Comparison of ENCODE assay signal across 10 mouse cellular contexts in the genomic region with DNA sequence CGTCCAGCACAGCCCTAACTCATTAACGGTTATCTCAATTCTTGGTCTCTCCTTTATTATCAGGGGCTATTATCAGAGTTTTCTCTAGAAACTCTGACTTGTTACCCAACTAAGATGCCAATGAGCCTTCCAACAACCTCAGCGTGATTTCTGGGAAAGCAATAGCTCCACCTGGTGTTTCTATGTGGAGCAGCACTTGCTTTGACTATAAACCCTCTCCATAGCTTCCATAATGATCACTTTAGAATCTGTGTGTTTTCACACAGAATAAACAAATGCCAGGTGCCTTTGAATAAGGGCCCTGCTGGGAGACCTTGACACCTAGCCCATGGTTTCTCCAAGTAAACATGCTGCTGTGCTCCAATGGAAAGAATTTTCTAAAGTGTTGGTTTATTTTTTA. TPM values are rescaled to one million over a fixed set of nuclear protein-coding genes. Genes with fewer than 3 reads are reported as not detected.
DNase-seq lines count a peak whose midpoint lies in the region; ATAC-seq and TF ChIP-seq lines count a peak whose summit lies in the region.
"Had no signal": no experiment of that assay in that cellular context is flagged by ENCODE, and none has a peak within 500 bp of the region (broad histone marks: within the 10 kb centered on the region; RNA-seq: fewer than 3 reads in every experiment).

No protein-coding gene starts in this region.

- peak; percentile 3 for DNase-seq in gastrocnemius, adult 18-20 months (ENCODE audit: low spot score)
- DNase-seq in gastrocnemius, postnatal 10 days, result no peak
- DNase-seq in urinary bladder, postnatal 14 days (ENCODE audit: low spot score), result peak; percentile 5
- DNase-seq in urinary bladder, adult 2 months (ENCODE audit: low spot score), result no peak
- DNase-seq in kidney, postnatal 36 days, result peak; percentile 23 to 33
- DNase-seq in right cerebral cortex, adult 2 months (ENCODE audit: low spot score in 2 of 2), result peak; percentile 46 to 57

- TF ChIP-seq POLR2A in cortical plate, adult 2 months (IDR thresholded peaks at IDR 0.05; ENCODE audit: extremely low read depth, insufficient read depth, low read length), result no peak

- no peak overlapping the region for H3K4me3 ChIP-seq in cortical plate, adult 2 months (ENCODE audit: insufficient read depth, low read length)

- H3K4me1 ChIP-seq in cortical plate, adult 2 months (ENCODE audit: control insufficient read depth, insufficient read depth, low read length), result no peaks in the 10 kb centered on the region

- no peak overlapping the region for H3K27ac ChIP-seq in cortical plate, adult 2 months (ENCODE audit: insufficient read depth, low read length)

- peak; percentile 52; the same call in 1 of the 2 replicates for TF ChIP-seq CTCF in cortical plate, adult 2 months (IDR thresholded peaks at IDR 0.05; ENCODE audit: extremely low read depth, insufficient read depth, low read length)

- ATAC-seq in monocyte, adult 5-6 weeks (replicated peaks; ENCODE audit: insufficient number of reproducible peaks, low FRiP score, low TSS enrichment, poor library complexity, severe bottlenecking), result no peak

RNA-seq across cellular contexts. Expression of gene Sult1c2, which starts 12.8 kb away (rescaled TPM):
- total RNA-seq in gastrocnemius, adult 18-20 months (2021), result not detected
- total RNA-seq in gastrocnemius, postnatal 10 days (2021), result not detected
- 0.16 and 0.21 TPM in 2 replicates for polyA plus RNA-seq in urinary bladder, adult 2 months (2012; rRNA removed)
- not detected in 2 replicates for polyA plus RNA-seq in cortical plate, adult 2 months (2012; rRNA removed)
- total RNA-seq in monocyte, adult 5-6 weeks (2017), result not detected in 3 replicates
- total RNA-seq: heart, postnatal 36 days; neutrophil, adult 5-6 weeks had no signal

Comparison
In these comparisons a context has a peak if more than half of its experiments do, and no peak if none do; other contexts are left out.
1. DNase-seq: peak in gastrocnemius, adult 18-20 months (single experiment), urinary bladder, postnatal 14 days (single experiment), kidney, postnatal 36 days (2 of 2) and right cerebral cortex, adult 2 months (2 of 2); none in gastrocnemius, postnatal 10 days (single experiment) and urinary bladder, adult 2 months (single experiment).